Mouse (Mus musculus): ENCODE measurements around the gene Ky. TPM values are rescaled to one million over a fixed set of nuclear protein-coding genes. Genes with fewer than 3 reads are reported as not detected.

Ky gene
- polyA plus RNA-seq, 1 experiment from 2014 or later = 0.24 TPM

GRCm38 (mm10) chr9:102511423-102511822 lies 5.9 kb downstream of the Ky start:
- H3K4me2 ChIP-seq (replicated peaks) = no peak overlapping the region
- H3K27me3 ChIP-seq (replicated peaks) = peaks cover 16% of the 10 kb centered on the region
- H3K4me1 ChIP-seq = no peaks in the 10 kb centered on the region
- H3K36me3 ChIP-seq = no peaks in the 10 kb centered on the region
- 55% methylated on average over 8 of the region's 8 CpGs for WGBS
- no peaks in the 10 kb centered on the region for H3K9me3 ChIP-seq
- H3K4me3 ChIP-seq = no peak overlapping the region
- no peak for ATAC-seq (ENCODE audit: low FRiP score, low read depth)
- H3K9ac ChIP-seq = no peak overlapping the region
- no peak overlapping the region for H3K27ac ChIP-seq

GRCm38 (mm10) chr9:102513578-102513977 lies 8.0 kb downstream of the Ky start:
- WGBS = 83% methylated on average over 4 of the region's 4 CpGs
- Histone ChIP-seq H3K4me3 (no peak overlapping the region), H3K36me3 (no peaks in the 10 kb centered on the region), H3K9ac (no peak overlapping the region), H3K4me1 (no peaks in the 10 kb centered on the region), H3K27ac (no peak overlapping the region), H3K4me2 (replicated peaks) (no peak overlapping the region), H3K9me3 (no peaks in the 10 kb centered on the region), H3K27me3 (replicated peaks) (no peaks in the 10 kb centered on the region; the same call in 1 of the 2 replicates)
- no peak for ATAC-seq (ENCODE audit: low FRiP score, low read depth)

- Histone ChIP-seq H3K27me3 (replicated peaks) (no peaks in the 10 kb centered on the region; the same call in 1 of the 2 replicates), H3K27ac (no peak overlapping the region), H3K4me3 (no peak overlapping the region), H3K4me2 (replicated peaks) (no peak overlapping the region), H3K36me3 (no peaks in the 10 kb centered on the region), H3K9me3 (no peaks in the 10 kb centered on the region), H3K9ac (no peak overlapping the region), H3K4me1 (no peaks in the 10 kb centered on the region)
- ATAC-seq (ENCODE audit: low FRiP score, low read depth) = no peak
- WGBS = 91% methylated on average over 9 of the region's 9 CpGs
Observed at GRCm38 (mm10) chr9:102518443-102518842, 12.9 kb downstream of the Ky start.

- Histone ChIP-seq H3K4me1 (no peaks in the 10 kb centered on the region), H3K9ac (no peak overlapping the region)
- ATAC-seq (ENCODE audit: low FRiP score, low read depth) = no peak
Observed at GRCm38 (mm10) chr9:102521396-102521795, 15.8 kb downstream of the Ky start.

GRCm38 (mm10) chr9:102528106-102528505 lies 22.6 kb downstream of the Ky start:
- Histone ChIP-seq H3K9me3 (no peaks in the 10 kb centered on the region), H3K4me1 (peaks cover 28% of the 10 kb centered on the region), H3K36me3 (no peaks in the 10 kb centered on the region), H3K4me3 (no peak overlapping the region), H3K27me3 (replicated peaks) (no peaks in the 10 kb centered on the region), H3K9ac (no peak overlapping the region), H3K4me2 (replicated peaks) (no peak overlapping the region), H3K27ac (no peak overlapping the region)
- 21% methylated on average over 7 of the region's 7 CpGs for WGBS
- peak; percentile 63 for ATAC-seq (ENCODE audit: low FRiP score, low read depth)

More at GRCm38 (mm10) chr9:102521396-102521795, 15.8 kb downstream of the Ky start:
- Histone ChIP-seq H3K27ac (no peak overlapping the region), H3K36me3 (no peaks in the 10 kb centered on the region), H3K4me3 (no peak overlapping the region), H3K27me3 (replicated peaks) (no peaks in the 10 kb centered on the region; the same call in 1 of the 2 replicates), H3K9me3 (no peaks in the 10 kb centered on the region), H3K4me2 (replicated peaks) (no peak overlapping the region)
- WGBS = 78% methylated on average over 4 of the region's 4 CpGs

GRCm38 (mm10) chr9:102528561-102528960 lies 23.0 kb downstream of the Ky start:
- ATAC-seq (ENCODE audit: low FRiP score, low read depth) = peak; percentile 58; the same call in 1 of the 2 replicates
- Histone ChIP-seq H3K27ac (no peak overlapping the region), H3K4me2 (replicated peaks) (no peak overlapping the region), H3K9me3 (no peaks in the 10 kb centered on the region), H3K4me1 (peaks cover 30% of the 10 kb centered on the region), H3K4me3 (no peak overlapping the region), H3K27me3 (replicated peaks) (no peaks in the 10 kb centered on the region), H3K36me3 (no peaks in the 10 kb centered on the region), H3K9ac (no peak overlapping the region)
- whole genome bisulfite sequencing = 72% methylated on average over 7 of the region's 7 CpGs

GRCm38 (mm10) chr9:102529008-102529407 lies 23.5 kb downstream of the Ky start:
- H3K4me1 ChIP-seq = peaks cover 30% of the 10 kb centered on the region
- ATAC-seq (ENCODE audit: low FRiP score, low read depth) = no peak
- H3K4me2 ChIP-seq (replicated peaks) = no peak overlapping the region
- no peaks in the 10 kb centered on the region for H3K9me3 ChIP-seq
- H3K27me3 ChIP-seq (replicated peaks) = no peaks in the 10 kb centered on the region
- H3K27ac ChIP-seq = no peak overlapping the region
- H3K36me3 ChIP-seq = no peaks in the 10 kb centered on the region
- H3K9ac ChIP-seq = no peak overlapping the region
- 90% methylated on average over 3 of the region's 3 CpGs for WGBS
- H3K4me3 ChIP-seq = no peak overlapping the region

GRCm38 (mm10) chr9:102531051-102531892 lies 25.7 kb downstream of the Ky start:
- WGBS = 62% methylated on average over 21 of the region's 21 CpGs
- no peaks in the 10 kb centered on the region for H3K9me3 ChIP-seq
- ATAC-seq (ENCODE audit: low FRiP score, low read depth) = no peak
- no peak overlapping the region for H3K9ac ChIP-seq
- no peaks in the 10 kb centered on the region for H3K36me3 ChIP-seq
- no peaks in the 10 kb centered on the region for H3K27me3 ChIP-seq (replicated peaks)
- H3K27ac ChIP-seq = no peak overlapping the region
- no peak overlapping the region for H3K4me2 ChIP-seq (replicated peaks)
- peaks cover 30% of the 10 kb centered on the region for H3K4me1 ChIP-seq
- no peak overlapping the region for H3K4me3 ChIP-seq

- no peak overlapping the region for H3K9ac ChIP-seq
- no peaks in the 10 kb centered on the region for H3K9me3 ChIP-seq
- 0 out of 2 replicates have a peak, but pooled peaks cover 2% of the 10 kb centered on the region for H3K27me3 ChIP-seq (replicated peaks)
- H3K36me3 ChIP-seq = no peaks in the 10 kb centered on the region
- H3K4me3 ChIP-seq = no peak overlapping the region
- WGBS = 86% methylated on average over 4 of the region's 4 CpGs
- peaks cover 6% of the 10 kb centered on the region; the same call in 1 of the 2 replicates for H3K4me1 ChIP-seq
- ATAC-seq (ENCODE audit: low FRiP score, low read depth) = no peak
- no peak overlapping the region for H3K27ac ChIP-seq
- H3K4me2 ChIP-seq (replicated peaks) = no peak overlapping the region
Observed at GRCm38 (mm10) chr9:102536968-102537367, 31.4 kb downstream of the Ky start.

GRCm38 (mm10) chr9:102539699-102540098 lies 34.1 kb downstream of the Ky start:
- no peak overlapping the region for H3K9ac ChIP-seq
- H3K4me2 ChIP-seq (replicated peaks) = no peak overlapping the region
- no peaks in the 10 kb centered on the region for H3K9me3 ChIP-seq
- H3K36me3 ChIP-seq = no peaks in the 10 kb centered on the region
- peaks cover 12% of the 10 kb centered on the region for H3K4me1 ChIP-seq
- no peak overlapping the region for H3K4me3 ChIP-seq
- H3K27me3 ChIP-seq (replicated peaks) = peaks cover 3% of the 10 kb centered on the region; the same call in 1 of the 2 replicates
- H3K27ac ChIP-seq = no peak overlapping the region
- ATAC-seq (ENCODE audit: low FRiP score, low read depth) = no peak
- 69% methylated on average over 7 of the region's 7 CpGs for WGBS

GRCm38 (mm10) chr9:102541666-102542065 lies 36.1 kb downstream of the Ky start:
- no peak for ATAC-seq (ENCODE audit: low FRiP score, low read depth)
- Histone ChIP-seq H3K36me3 (no peaks in the 10 kb centered on the region), H3K27ac (no peak overlapping the region), H3K4me3 (no peak overlapping the region), H3K4me1 (peaks cover 22% of the 10 kb centered on the region), H3K9me3 (no peaks in the 10 kb centered on the region), H3K27me3 (replicated peaks) (peaks cover 4% of the 10 kb centered on the region), H3K9ac (no peak overlapping the region), H3K4me2 (replicated peaks) (no peak overlapping the region)
- WGBS = 90% methylated on average over 10 of the region's 10 CpGs

GRCm38 (mm10) chr9:102542540-102542939 lies 37.0 kb downstream of the Ky start:
- Histone ChIP-seq H3K4me2 (replicated peaks) (no peak overlapping the region), H3K4me3 (no peak overlapping the region), H3K9me3 (no peaks in the 10 kb centered on the region), H3K27ac (no peak overlapping the region), H3K9ac (no peak overlapping the region), H3K27me3 (replicated peaks) (peaks cover 11% of the 10 kb centered on the region), H3K36me3 (no peaks in the 10 kb centered on the region), H3K4me1 (peaks cover 27% of the 10 kb centered on the region)
- ATAC-seq (ENCODE audit: low FRiP score, low read depth) = no peak
- 80% methylated on average over 8 of the region's 8 CpGs for WGBS

- no peak overlapping the region for H3K4me3 ChIP-seq
- no peaks in the 10 kb centered on the region for H3K9me3 ChIP-seq
- no peak overlapping the region for H3K27ac ChIP-seq
- no peak for ATAC-seq (ENCODE audit: low FRiP score, low read depth)
- WGBS = 34% methylated on average over 2 of the region's 2 CpGs
- 0 out of 2 replicates have a peak overlapping the region, but pooled peaks have one; percentile 46 for H3K9ac ChIP-seq
- H3K4me1 ChIP-seq = peaks cover 27% of the 10 kb centered on the region
- no peaks in the 10 kb centered on the region for H3K36me3 ChIP-seq
- peaks cover 11% of the 10 kb centered on the region for H3K27me3 ChIP-seq (replicated peaks)
- H3K4me2 ChIP-seq (replicated peaks) = no peak overlapping the region
Observed at GRCm38 (mm10) chr9:102543761-102544115, 38.2 kb downstream of the Ky start.

All from neural tube, embryonic 12.5 days (tissue).